ENCODE assay signal across 13 mouse cellular contexts in genomic region chr6:87842254-87842653, GRCm38 (mm10). TPM values are rescaled to one million over a fixed set of nuclear protein-coding genes. Genes with fewer than 3 reads are reported as not detected.
A peak's percentile ranks its signal among the peaks of the same experiment; 100 is the strongest.
DNase-seq lines count a peak whose midpoint lies in the region; ATAC-seq and TF ChIP-seq lines count a peak whose summit lies in the region.
"Had no signal": no experiment of that assay in that cellular context is flagged by ENCODE, and none has a peak within 500 bp of the region (broad histone marks: within the 10 kb centered on the region; RNA-seq: fewer than 3 reads in every experiment).

No protein-coding gene starts in this region.

- 12% methylated on average over 1 of the region's 1 CpGs for WGBS in kidney, adult 2 months
- 12% methylated on average over 1 of the region's 1 CpGs for WGBS in embryonic facial prominence, embryonic 14.5 days

- no peak for ATAC-seq in embryonic facial prominence, embryonic 14.5 days (ENCODE audit: low read depth)

- 0 out of 2 replicates have a peak, but pooled peaks cover 3% of the 10 kb centered on the region for H3K9me3 ChIP-seq in embryonic facial prominence, embryonic 14.5 days (ENCODE audit: control insufficient read depth, low read length)
- H3K9me3 ChIP-seq: neural tube, embryonic 12.5 days had no signal

- H3K4me1 ChIP-seq in kidney, adult 2 months (ENCODE audit: control insufficient read depth, insufficient read depth, low read length), result peaks cover 6% of the 10 kb centered on the region
- H3K4me1 ChIP-seq in embryonic facial prominence, embryonic 14.5 days (ENCODE audit: control insufficient read depth, insufficient read depth, low read length), result peaks cover 9% of the 10 kb centered on the region

- H3K27me3 ChIP-seq in kidney, adult 2 months (replicated peaks; ENCODE audit: control insufficient read depth, insufficient read depth, low read length), result no peaks in the 10 kb centered on the region
- H3K27me3 ChIP-seq in embryonic facial prominence, embryonic 14.5 days (replicated peaks; ENCODE audit: control insufficient read depth, insufficient read depth, low read length), result no peaks in the 10 kb centered on the region
- H3K27me3 ChIP-seq: neural tube, embryonic 12.5 days had no signal

- peaks cover 16% of the 10 kb centered on the region for H3K36me3 ChIP-seq in kidney, adult 2 months (ENCODE audit: control insufficient read depth, insufficient read depth, low read length)
- peaks cover 45% of the 10 kb centered on the region for H3K36me3 ChIP-seq in embryonic facial prominence, embryonic 14.5 days (ENCODE audit: control insufficient read depth, insufficient read depth, low read length)

- TF ChIP-seq CTCF in kidney, adult 2 months (conservative IDR thresholded peaks at IDR 0.05; ENCODE audit: insufficient read depth, insufficient read length, low read depth, low read length), result 0 out of 2 replicates have a peak, but pooled peaks have one; percentile 23

- H3K9ac ChIP-seq in embryonic facial prominence, embryonic 14.5 days (ENCODE audit: low read depth, low read length), result no peak overlapping the region
- H3K9ac ChIP-seq: neural tube, embryonic 12.5 days had no signal

- H3K27ac ChIP-seq in kidney, adult 2 months (ENCODE audit: insufficient read depth, low read depth, low read length), result no peak overlapping the region
- H3K27ac ChIP-seq in embryonic facial prominence, embryonic 14.5 days (replicated peaks; ENCODE audit: low read depth, low read length), result no peak overlapping the region
- H3K27ac ChIP-seq: macrophage; neural tube, embryonic 12.5 days had no signal

- no peak for TF ChIP-seq POLR2A in kidney, adult 2 months (IDR thresholded peaks at IDR 0.05; ENCODE audit: low read depth, low read length)

- peak; percentile 34 for DNase-seq in kidney, adult 2 months
- DNase-seq in kidney, adult 11 months, result no peak
- peak; percentile 69 for DNase-seq in 416B (ENCODE audit: low read depth)
- peak; percentile 79 for DNase-seq in ES-CJ7 (ENCODE audit: low read depth, low spot score)
- peak; percentile 33 for DNase-seq in embryonic facial prominence, embryonic 14.5 days (ENCODE audit: low spot score)
- DNase-seq in ovary, postnatal 36 days (ENCODE audit: low spot score), result no peak
- DNase-seq in right cerebral cortex, postnatal 10 days (ENCODE audit: low spot score in 2 of 2), result no peak
- no peak for DNase-seq in yolk sac, embryonic 10.5 days (ENCODE audit: low spot score)
- DNase-seq: gastrocnemius, postnatal 25 days; heart, postnatal 4 days; left cerebral cortex, postnatal 4 days had no signal

- no peak overlapping the region for H3K4me2 ChIP-seq in embryonic facial prominence, embryonic 14.5 days (ENCODE audit: low read depth, low read length)
- H3K4me2 ChIP-seq: neural tube, embryonic 12.5 days had no signal

- no peak overlapping the region for H3K4me3 ChIP-seq in kidney, adult 2 months (ENCODE audit: insufficient read depth, low read depth, low read length)
- H3K4me3 ChIP-seq in embryonic facial prominence, embryonic 14.5 days (ENCODE audit: low read depth, low read length), result no peak overlapping the region
- H3K4me3 ChIP-seq: neural tube, embryonic 12.5 days had no signal

RNA-seq across cellular contexts. Expression of gene Isy1, which starts 3.7 kb away (rescaled TPM):
- polyA plus RNA-seq in kidney, adult 2 months (2012; rRNA removed), result 14.1 and 18.4 TPM in 2 replicates
- 34.7 and 42.7 TPM in 2 replicates for polyA plus RNA-seq in embryonic facial prominence, embryonic 14.5 days (2014; fragmentation: Nextera tagmentation; extraction: Ambion mirVana)

RNA-seq across cellular contexts. Expression of gene Gm45140, which starts 6.7 kb away (rescaled TPM):
- polyA plus RNA-seq in kidney, adult 2 months (2012; rRNA removed), result 0.53 and 0.77 TPM in 2 replicates
- 3.6 and 4.1 TPM in 2 replicates for polyA plus RNA-seq in embryonic facial prominence, embryonic 14.5 days (2014; fragmentation: Nextera tagmentation; extraction: Ambion mirVana)

RNA-seq across cellular contexts. Expression of gene Cnbp, which starts 8.7 kb away (rescaled TPM):
- 175 and 184 TPM in 2 replicates for polyA plus RNA-seq in kidney, adult 2 months (2012; rRNA removed)
- 1,063 and 1,144 TPM in 2 replicates for polyA plus RNA-seq in embryonic facial prominence, embryonic 14.5 days (2014; fragmentation: Nextera tagmentation; extraction: Ambion mirVana)

RNA-seq across cellular contexts. Expression of gene Rab43, which starts 30.3 kb away (rescaled TPM):
- 49.5 and 52.0 TPM in 2 replicates for polyA plus RNA-seq in kidney, adult 2 months (2012; rRNA removed)
- polyA plus RNA-seq in embryonic facial prominence, embryonic 14.5 days (2014; fragmentation: Nextera tagmentation; extraction: Ambion mirVana), result 14.2 and 18.6 TPM in 2 replicates

RNA-seq across cellular contexts. Expression of gene Copg1, which starts 45.4 kb away (rescaled TPM):
- 35.5 and 41.4 TPM in 2 replicates for polyA plus RNA-seq in kidney, adult 2 months (2012; rRNA removed)
- polyA plus RNA-seq in embryonic facial prominence, embryonic 14.5 days (2014; fragmentation: Nextera tagmentation; extraction: Ambion mirVana), result 180 and 188 TPM in 2 replicates

Comparison
In these comparisons a context has a peak if more than half of its experiments do, and no peak if none do; other contexts are left out.
1. DNase-seq: peak in kidney, adult 2 months (single experiment), 416B (single experiment), ES-CJ7 (single experiment) and embryonic facial prominence, embryonic 14.5 days (single experiment); none in kidney, adult 11 months (single experiment), ovary, postnatal 36 days (single experiment), right cerebral cortex, postnatal 10 days (0 of 2) and yolk sac, embryonic 10.5 days (single experiment).